Mouse (Mus musculus) bone marrow, adult 2 months (tissue): ENCODE data around the gene Gopc.

Experiments used
- CTCF ChIP-seq: fragments of 200-500 bp; IDR thresholded peaks from 2 replicates; pipeline ENCODE4 v1.5.1; 2011; ENCODE audit warnings: low read length, control low read depth; ENCODE audit not compliant: control insufficient read depth, insufficient read depth
- POLR2A ChIP-seq: fragments of 200-500 bp; IDR thresholded peaks from 2 replicates; pipeline ENCODE4 v1.6.1; 2011; ENCODE audit warnings: low read depth, mild to moderate bottlenecking, control low read depth, low read length, borderline replicate concordance; ENCODE audit not compliant: control insufficient read depth

GRCm38 (mm10) chr10:52389438-52389837 lies 7.5 kb upstream of the Gopc start:
- TF ChIP-seq POLR2A (no peak), CTCF (no peak)
